Mouse (Mus musculus): ENCODE measurements around the gene Rcsd1.

GRCm38 (mm10) chr1:165643735-165644134 is 65.8 kb downstream of the Rcsd1 start:
- TF ChIP-seq POLR2A (IDR thresholded peaks at IDR 0.05; ENCODE audit: extremely low read depth, insufficient read depth, low read length), result no peak
- no peak for TF ChIP-seq CTCF (IDR thresholded peaks at IDR 0.05; ENCODE audit: extremely low read depth, insufficient read depth, low read length)
